ENCODE assay signal across 22 mouse cellular contexts in genomic region chr1:136222386-136222785, GRCm38 (mm10). TPM values are rescaled to one million over a fixed set of nuclear protein-coding genes. Genes with fewer than 3 reads are reported as not detected.
"Had no signal": no experiment of that assay in that cellular context is flagged by ENCODE, and none has a peak within 500 bp of the region (broad histone marks: within the 10 kb centered on the region; RNA-seq: fewer than 3 reads in every experiment).

No protein-coding gene starts in this region.

- H3K27ac ChIP-seq: midbrain, embryonic 10.5 days; midbrain, embryonic 12.5 days; neural tube, embryonic 12.5 days had no signal

- DNase-seq: lung, adult 18-20 months; lung, embryonic 14.5 days; lung, postnatal 10 days; lung, postnatal 4 days; midbrain, embryonic 14.5 days; right cerebral cortex, postnatal 14 days; spleen, adult 18-20 months; thymus, adult 18-20 months; thymus, postnatal 14 days; thymus, postnatal 36 days had no signal

- H3K27me3 ChIP-seq: neural tube, embryonic 12.5 days had no signal

- H3K4me3 ChIP-seq: midbrain, embryonic 10.5 days; midbrain, embryonic 12.5 days; myocyte; neural tube, embryonic 12.5 days had no signal

RNA-seq across cellular contexts. Expression of gene Mroh3, which starts 9.8 kb away (rescaled TPM):
- total RNA-seq: megakaryocyte, adult 5-6 weeks; megakaryocyte-erythroid progenitor cell, adult 5-6 weeks; neutrophil, adult 5-6 weeks had no signal
- polyA plus RNA-seq: lung, embryonic 14.5 days; lung, embryonic 16.5 days; midbrain, embryonic 10.5 days; midbrain, embryonic 16.5 days; neural tube, embryonic 12.5 days; neural tube, embryonic 14.5 days had no signal

RNA-seq across cellular contexts. Expression of gene Inava, which starts 11.7 kb away (rescaled TPM):
- total RNA-seq: megakaryocyte, adult 5-6 weeks; megakaryocyte-erythroid progenitor cell, adult 5-6 weeks; neutrophil, adult 5-6 weeks had no signal

RNA-seq across cellular contexts. Expression of gene Gpr25, which starts 38.3 kb away (rescaled TPM):
- total RNA-seq: megakaryocyte, adult 5-6 weeks; megakaryocyte-erythroid progenitor cell, adult 5-6 weeks; neutrophil, adult 5-6 weeks had no signal
- polyA plus RNA-seq: lung, embryonic 14.5 days; lung, embryonic 16.5 days; midbrain, embryonic 10.5 days; midbrain, embryonic 12.5 days; midbrain, embryonic 14.5 days; neural tube, embryonic 12.5 days; stomach, embryonic 14.5 days; stomach, embryonic 16.5 days had no signal
